Mouse (Mus musculus): Measurements from ENCODE around the gene Olfr135.

- TF ChIP-seq POLR2A (IDR thresholded peaks at IDR 0.05; ENCODE audit: low read depth, low read length) (no peak), CTCF (IDR thresholded peaks at IDR 0.05; ENCODE audit: extremely low read depth, insufficient read length, insufficient replicate concordance, low read depth, low read length) (no peak)
These were observed at the start of gene Olfr135 for GRCm38 (mm10) chr17:38204035-38204434.
